ENCODE assay signal across 23 mouse cellular contexts in the genomic region with DNA sequence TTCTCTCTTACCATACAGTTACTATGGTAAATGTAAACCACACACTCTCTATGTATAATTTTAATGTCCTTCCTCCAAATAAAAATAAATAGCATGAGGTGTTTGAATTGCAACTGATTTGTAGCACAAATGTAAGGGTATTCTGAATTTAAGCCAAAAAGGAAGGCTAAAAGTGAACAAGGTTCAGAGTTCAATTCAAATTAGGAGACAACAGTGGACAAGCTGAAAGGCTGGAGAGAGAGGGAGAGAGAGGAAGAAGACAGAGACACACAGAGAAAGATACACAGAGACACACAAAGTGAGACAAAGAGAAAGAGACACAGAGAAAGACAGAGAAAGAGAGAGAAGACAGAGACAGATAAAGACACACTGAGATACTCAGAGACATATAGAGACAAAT. TPM values are rescaled to one million over a fixed set of nuclear protein-coding genes. Genes with fewer than 3 reads are reported as not detected.
DNase-seq lines count a peak whose midpoint lies in the region; ATAC-seq and TF ChIP-seq lines count a peak whose summit lies in the region.
"Had no signal": no experiment of that assay in that cellular context is flagged by ENCODE, and none has a peak within 500 bp of the region (broad histone marks: within the 10 kb centered on the region; RNA-seq: fewer than 3 reads in every experiment).

No protein-coding gene starts in this region.

- ATAC-seq in kidney, embryonic 15.5 days (replicated peaks; ENCODE audit: low FRiP score), result no peak
- no peak for ATAC-seq in kidney, postnatal 0 days (replicated peaks; ENCODE audit: low FRiP score, low read depth)
- ATAC-seq: forebrain, embryonic 14.5 days had no signal

- peaks cover 10% of the 10 kb centered on the region; the same call in 1 of the 2 replicates for H3K4me1 ChIP-seq in kidney, embryonic 15.5 days
- H3K4me1 ChIP-seq in kidney, postnatal 0 days (replicated peaks; ENCODE audit: insufficient read depth, low read length), result peaks cover 9% of the 10 kb centered on the region; the same call in 1 of the 2 replicates
- H3K4me1 ChIP-seq: embryonic facial prominence, embryonic 13.5 days; embryonic facial prominence, embryonic 15.5 days; forebrain, embryonic 10.5 days; forebrain, embryonic 12.5 days had no signal

- no peaks in the 10 kb centered on the region for H3K36me3 ChIP-seq in kidney, embryonic 15.5 days
- no peaks in the 10 kb centered on the region for H3K36me3 ChIP-seq in kidney, postnatal 0 days (ENCODE audit: insufficient read depth, low read length)
- H3K36me3 ChIP-seq: embryonic facial prominence, embryonic 13.5 days; embryonic facial prominence, embryonic 15.5 days; forebrain, embryonic 10.5 days; forebrain, embryonic 12.5 days had no signal

- H3K27me3 ChIP-seq in kidney, embryonic 15.5 days, result no peaks in the 10 kb centered on the region
- H3K27me3 ChIP-seq in kidney, postnatal 0 days (ENCODE audit: insufficient read depth, low read length), result no peaks in the 10 kb centered on the region
- H3K27me3 ChIP-seq: embryonic facial prominence, embryonic 13.5 days; embryonic facial prominence, embryonic 15.5 days; forebrain, embryonic 12.5 days had no signal

- H3K9me3 ChIP-seq in kidney, embryonic 15.5 days (replicated peaks), result no peaks in the 10 kb centered on the region
- no peaks in the 10 kb centered on the region for H3K9me3 ChIP-seq in kidney, postnatal 0 days (replicated peaks; ENCODE audit: low read length)
- H3K9me3 ChIP-seq: embryonic facial prominence, embryonic 13.5 days; embryonic facial prominence, embryonic 15.5 days; forebrain, embryonic 10.5 days; forebrain, embryonic 12.5 days had no signal

- H3K27ac ChIP-seq in kidney, embryonic 15.5 days, result no peak overlapping the region
- no peak overlapping the region for H3K27ac ChIP-seq in kidney, postnatal 0 days
- H3K27ac ChIP-seq: embryonic facial prominence, embryonic 13.5 days; embryonic facial prominence, embryonic 15.5 days; forebrain, embryonic 10.5 days; forebrain, embryonic 12.5 days had no signal

- H3K9ac ChIP-seq in kidney, embryonic 15.5 days, result no peak overlapping the region
- H3K9ac ChIP-seq in kidney, postnatal 0 days (ENCODE audit: low read depth, low read length), result no peak overlapping the region
- H3K9ac ChIP-seq: embryonic facial prominence, embryonic 13.5 days; embryonic facial prominence, embryonic 15.5 days; forebrain, embryonic 12.5 days had no signal

- peak overlapping the region; percentile 12; the same call in 1 of the 2 replicates for H3K4me3 ChIP-seq in kidney, embryonic 15.5 days (replicated peaks)
- peak overlapping the region; percentile 14; the same call in 1 of the 2 replicates for H3K4me3 ChIP-seq in kidney, postnatal 0 days (replicated peaks; ENCODE audit: low read depth, low read length)
- H3K4me3 ChIP-seq: embryonic facial prominence, embryonic 13.5 days; embryonic facial prominence, embryonic 15.5 days; erythroblast, embryonic 14.5 days; forebrain, embryonic 10.5 days; forebrain, embryonic 12.5 days had no signal

- TF ChIP-seq CTCF in kidney, postnatal 0 days (IDR thresholded peaks at IDR 0.05; ENCODE audit: low read depth), result no peak

- peak overlapping the region; percentile 31 for H3K4me2 ChIP-seq in kidney, embryonic 15.5 days
- H3K4me2 ChIP-seq in kidney, postnatal 0 days (ENCODE audit: low read length), result peak overlapping the region; percentile 44
- H3K4me2 ChIP-seq: embryonic facial prominence, embryonic 13.5 days; embryonic facial prominence, embryonic 15.5 days; forebrain, embryonic 12.5 days had no signal

- peak; percentile 64 for DNase-seq in kidney, adult 9 months
- no peak for DNase-seq in kidney, postnatal 25 days
- no peak for DNase-seq in kidney, adult 11 months
- no peak for DNase-seq in kidney, postnatal 0 days (ENCODE audit: low spot score)
- no peak for DNase-seq in kidney, adult 18-20 months
- DNase-seq: adrenal gland, adult 2 months; adrenal gland, postnatal 10 days; adrenal gland, postnatal 25 days; cerebellum, adult 11 months; cerebellum, adult 18-20 months; cerebellum, adult 8-10 months; cerebellum, adult 9-11 months; cerebellum, postnatal 14 days; cerebellum, postnatal 36 days; embryo, embryonic 11 days had no signal

RNA-seq across cellular contexts. Expression of a gene that starts 1.1 kb away (rescaled TPM):
- polyA plus RNA-seq in kidney, embryonic 15.5 days (2015; fragmentation: Nextera tagmentation; extraction: Ambion mirVana), result 8.7 and 9.5 TPM in 2 replicates
- polyA plus RNA-seq in kidney, postnatal 0 days (2015; fragmentation: Nextera tagmentation; extraction: Ambion mirVana), result 18.8 and 21.4 TPM in 2 replicates
- polyA plus RNA-seq: adrenal gland, adult 2 months; C2C12; embryonic facial prominence, embryonic 13.5 days; erythroblast, embryonic 14.5 days; forebrain, embryonic 12.5 days; forebrain, embryonic 14.5 days had no signal
